Mouse (Mus musculus) brain, embryonic 14.5 days (tissue): ENCODE measurements around the gene Zfp933.

Source experiments
- CTCF ChIP-seq: fragments of 200-500 bp; IDR thresholded peaks from 2 replicates; pipeline ENCODE4 v1.5.1; 2012; ENCODE audit warnings: inconsistent platforms, mild to moderate bottlenecking, moderate library complexity, borderline replicate concordance; ENCODE audit not compliant: insufficient read depth, insufficient read length; ENCODE audit errors: extremely low read depth
- POLR2A ChIP-seq: fragments of 200-500 bp; IDR thresholded peaks from 2 replicates; pipeline ENCODE4 v1.6.1; 2012; ENCODE audit warnings: mild to moderate bottlenecking, inconsistent platforms, borderline replicate concordance; ENCODE audit not compliant: poor library complexity, insufficient read depth, insufficient read length, severe bottlenecking; ENCODE audit errors: extremely low read depth

DNA sequence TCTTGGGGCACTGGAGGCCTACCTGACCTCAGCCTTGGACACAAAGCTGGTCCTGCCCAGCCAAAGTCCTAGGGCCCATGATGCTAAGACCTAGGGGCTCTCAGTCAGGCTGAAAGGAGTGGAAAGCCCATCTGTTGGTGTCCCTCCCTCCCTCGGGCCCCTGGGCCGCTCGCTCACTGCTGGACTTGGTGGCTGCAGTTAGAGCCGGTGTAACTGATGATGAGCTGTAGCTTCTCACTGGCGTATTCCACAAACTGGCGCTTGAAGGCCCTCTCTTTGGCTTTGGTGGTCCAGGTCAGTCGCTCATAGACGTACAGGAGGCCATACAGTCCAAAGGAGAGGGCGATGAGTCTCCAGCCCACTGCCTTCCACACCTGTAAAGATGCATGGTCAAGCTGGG lies 30.4 kb upstream of the Zfp933 start:
- TF ChIP-seq CTCF = no peak
- TF ChIP-seq POLR2A = no peak
